Mouse (Mus musculus): Measurements from ENCODE around the gene Zfp747.

The Zfp747 gene

GRCm38 (mm10) chr7:127324944-127325343 lies 50.9 kb downstream of the Zfp747 start:
- DNase-seq: no peak

All from lung, postnatal 10 days (tissue).